Mouse (Mus musculus): ENCODE data around the gene Ptgr1.

Ptgr1 gene

GRCm38 (mm10) chr4:58990609-58991434 is 3.9 kb upstream of the Ptgr1 start:
- DNase-seq: no peak

GRCm38 (mm10) chr4:58989303-58989898 is 2.5 kb upstream of the Ptgr1 start:
- no peak for DNase-seq

DNA sequence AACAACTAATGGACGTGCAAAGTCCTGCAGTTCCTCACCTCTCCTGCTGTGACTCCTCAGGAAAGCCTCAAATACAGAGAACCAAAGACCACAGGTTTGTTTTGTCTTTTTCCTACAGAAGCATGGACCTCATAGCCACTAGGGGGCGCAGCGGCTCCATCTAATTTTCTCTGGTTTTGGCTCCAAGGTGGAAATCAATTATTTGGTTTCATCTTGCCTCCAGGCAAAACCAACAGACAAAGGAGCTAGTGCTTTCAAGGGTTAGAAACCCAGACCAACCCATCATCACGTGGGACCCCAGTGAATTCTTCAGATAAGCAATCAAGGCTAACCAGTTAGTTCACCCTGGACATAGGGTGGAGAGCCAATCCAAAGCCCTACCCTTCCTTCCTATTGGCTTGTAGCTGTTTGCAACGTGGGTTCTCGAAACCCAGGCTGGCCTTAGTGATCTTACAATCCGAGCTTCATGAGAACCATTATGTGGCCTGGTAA is 1.7 kb downstream of the Ptgr1 start:
- DNase-seq: peak; percentile 69

GRCm38 (mm10) chr4:58982806-58983205 is 4.1 kb downstream of the Ptgr1 start:
- no peak for DNase-seq

DNA sequence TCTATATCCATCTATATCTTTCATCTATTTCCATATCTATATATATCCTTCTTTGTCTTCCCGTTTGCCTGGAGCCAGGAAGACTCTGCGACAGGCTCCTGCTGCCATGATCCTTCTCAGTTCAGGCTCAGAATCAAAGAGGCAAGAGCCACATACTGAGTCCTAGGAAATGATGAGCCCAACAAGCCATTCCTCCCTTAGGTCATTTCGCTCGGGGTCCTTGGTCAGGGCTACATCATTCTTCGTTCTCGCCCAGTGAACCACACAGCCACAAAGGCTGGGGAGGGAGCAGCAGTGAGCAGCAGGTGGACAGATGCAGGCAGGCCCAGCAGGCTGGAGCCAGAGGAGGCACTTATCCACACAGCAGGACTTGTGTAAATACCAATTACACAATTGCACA is 5.5 kb downstream of the Ptgr1 start:
- DNase-seq: no peak

DNA sequence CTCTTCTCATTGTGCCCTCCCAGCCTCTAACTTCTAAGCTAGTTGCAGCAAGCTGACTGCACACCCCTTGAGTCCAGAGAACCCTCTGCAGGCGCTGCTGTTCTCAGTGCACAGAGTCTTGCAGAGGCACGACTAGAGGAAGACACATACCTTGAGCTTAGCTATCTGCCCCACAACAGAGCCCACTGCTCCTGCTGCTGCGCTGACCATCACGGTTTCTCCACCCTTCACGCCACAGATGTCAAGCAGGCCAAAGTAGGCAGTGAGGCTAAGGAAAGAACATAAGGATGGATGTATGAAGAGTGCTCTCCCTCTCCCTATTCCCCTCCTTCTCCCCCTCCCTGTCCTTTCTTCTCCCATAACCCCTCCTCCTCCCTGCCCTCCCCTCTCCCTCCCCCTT is 11.2 kb downstream of the Ptgr1 start:
- no peak for DNase-seq

DNA sequence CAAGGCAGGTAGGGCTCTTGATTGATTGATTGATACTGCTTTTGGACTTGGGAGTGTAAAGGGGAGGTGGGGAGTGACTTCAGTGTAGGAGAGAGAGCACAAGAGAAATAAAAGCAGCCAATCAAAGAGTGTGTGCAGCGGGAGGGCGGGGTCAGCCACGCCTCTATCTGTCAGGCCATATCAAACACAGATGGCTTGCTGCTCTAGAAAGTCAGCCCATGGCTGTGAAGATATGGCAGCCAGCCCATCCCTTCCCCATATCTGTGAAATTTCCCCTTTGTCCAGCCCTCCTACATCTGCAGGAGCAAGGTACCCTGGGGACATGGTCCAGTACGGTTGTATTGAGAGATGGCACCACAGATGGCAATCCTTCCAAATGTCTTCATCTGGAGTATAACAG is 16.2 kb downstream of the Ptgr1 start:
- DNase-seq: no peak

DNA sequence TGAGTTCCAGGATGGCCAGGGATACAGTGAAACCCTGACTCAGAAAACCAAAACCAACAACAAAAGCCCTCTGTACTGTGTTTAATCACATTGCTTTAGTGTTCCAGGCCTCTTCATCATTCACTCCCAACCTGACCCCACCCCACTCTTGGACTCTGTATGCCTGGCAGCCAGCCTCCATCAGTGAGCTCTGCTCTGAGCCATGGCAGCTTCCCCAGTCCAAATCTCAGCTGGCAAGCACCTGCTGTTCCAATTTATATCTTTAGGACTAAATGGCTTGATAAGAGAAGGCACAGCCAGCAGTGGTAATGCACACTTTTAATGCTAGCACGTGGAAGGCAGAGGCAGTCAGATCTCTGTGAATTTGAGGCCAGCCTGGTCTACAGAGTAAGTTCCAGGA is 21.8 kb downstream of the Ptgr1 start:
- DNase-seq: no peak

GRCm38 (mm10) chr4:58963271-58963670 is 23.6 kb downstream of the Ptgr1 start:
- DNase-seq: no peak

DNA sequence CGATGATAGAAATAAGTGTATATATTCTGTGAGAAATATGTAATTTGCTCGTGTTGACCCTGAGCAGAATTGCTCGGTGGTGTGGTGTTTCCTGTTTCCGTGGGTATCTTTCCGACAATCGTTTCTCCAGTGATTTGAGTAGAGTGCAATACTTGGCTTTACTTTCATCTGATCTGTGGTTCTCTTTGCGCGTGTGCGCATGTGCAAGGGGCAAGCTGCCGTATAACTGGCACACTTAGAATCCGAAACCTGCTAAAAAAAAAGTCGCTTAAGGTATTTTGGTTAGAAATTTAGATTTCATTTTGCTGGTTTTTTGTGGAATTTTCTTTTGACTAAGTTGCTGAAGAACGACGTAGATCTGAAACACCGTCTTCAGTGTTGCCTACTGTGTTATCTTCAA is 25.2 kb downstream of the Ptgr1 start:
- DNase-seq: no peak

- no peak for DNase-seq
These were observed 34.3 kb downstream of the Ptgr1 start for GRCm38 (mm10) chr4:58952630-58953029.

GRCm38 (mm10) chr4:58948391-58948790 is 38.5 kb downstream of the Ptgr1 start:
- no peak for DNase-seq

- DNase-seq: peak; percentile 67
These were observed 42.2 kb downstream of the Ptgr1 start for GRCm38 (mm10) chr4:58944695-58945094.

DNA sequence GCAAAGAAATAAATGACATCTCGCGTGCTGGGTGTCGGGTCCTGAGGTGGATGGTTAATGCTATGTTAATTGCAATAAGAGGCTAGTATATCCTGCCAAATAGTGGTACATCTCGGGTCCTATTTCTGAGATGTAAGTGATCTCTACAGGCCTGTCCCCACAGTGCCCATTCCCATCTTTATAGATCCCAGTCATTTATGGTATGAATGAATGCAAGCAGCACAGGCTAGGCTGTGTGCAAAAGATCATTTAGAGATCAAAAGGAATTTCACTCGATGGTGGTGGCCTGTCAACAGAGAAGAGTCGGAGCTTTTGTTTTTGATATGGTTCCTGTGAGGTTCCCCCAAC is 42.7 kb downstream of the Ptgr1 start:
- DNase-seq: no peak

GRCm38 (mm10) chr4:58943420-58944205 is 43.3 kb downstream of the Ptgr1 start, which contains the start of gene Zkscan16:
Zkscan16 (plus strand) TSS chr4:58943628.
- peak; percentile 93 for DNase-seq

- no peak for DNase-seq
These were observed 44.0 kb downstream of the Ptgr1 start for GRCm38 (mm10) chr4:58942942-58943341.

DNA sequence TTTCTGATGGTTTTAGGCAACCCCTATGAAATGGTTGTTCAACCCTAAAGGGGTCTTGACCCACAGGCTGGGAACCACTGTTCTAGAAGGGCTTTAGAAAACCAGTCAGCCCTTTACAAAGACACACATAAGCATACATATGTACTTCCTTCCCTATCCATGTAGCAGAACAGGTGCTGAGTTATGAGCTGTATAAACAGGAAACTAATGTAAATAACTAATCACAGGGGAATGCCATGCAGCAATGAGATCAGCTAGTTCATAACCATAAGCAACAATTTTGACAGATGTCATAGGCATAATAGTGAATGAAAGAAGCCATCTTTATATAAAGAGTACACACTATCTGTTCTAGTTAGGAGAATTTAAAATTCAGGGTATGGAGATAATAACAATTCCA is 45.3 kb downstream of the Ptgr1 start:
- DNase-seq: no peak

- DNase-seq: no peak
These were observed 51.1 kb downstream of the Ptgr1 start for GRCm38 (mm10) chr4:58935846-58936245.

DNA sequence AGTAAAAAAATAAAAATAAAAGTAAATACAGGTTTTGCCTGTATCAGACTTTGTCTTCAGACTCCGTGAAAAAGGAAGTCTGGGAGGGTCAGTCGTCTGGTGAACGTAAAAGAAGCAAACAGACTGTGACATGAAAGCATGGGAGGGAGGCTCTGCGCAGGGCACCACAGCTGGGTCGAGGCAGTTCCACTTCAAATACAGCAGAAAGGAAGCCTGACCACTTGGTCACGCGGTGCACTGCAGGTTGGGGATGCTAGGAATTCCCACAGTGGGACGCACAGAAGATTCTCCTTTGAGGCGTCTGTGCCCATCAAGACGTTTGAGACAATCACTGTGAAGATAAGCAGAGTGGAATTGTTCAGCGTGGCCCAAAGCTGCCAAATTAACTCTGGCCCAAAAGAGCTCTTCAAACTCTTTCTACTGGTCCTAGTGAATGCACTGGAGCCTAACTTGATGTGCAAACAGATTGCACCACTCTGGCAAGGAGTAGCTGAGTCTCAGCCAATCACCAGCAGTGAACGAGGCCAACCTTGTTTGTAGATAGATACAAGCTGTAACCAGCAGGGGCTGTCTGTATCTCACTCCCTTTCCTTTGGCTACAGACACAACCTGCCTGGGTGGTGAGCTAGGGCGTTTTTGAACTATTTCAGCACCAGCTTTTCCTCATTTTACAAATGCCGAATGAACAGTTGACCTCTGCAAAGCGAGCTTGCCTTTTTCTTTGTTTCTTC is 52.0 kb downstream of the Ptgr1 start:
- no peak for DNase-seq

- DNase-seq: no peak
These were observed 52.6 kb downstream of the Ptgr1 start for GRCm38 (mm10) chr4:58934308-58934707.

DNA sequence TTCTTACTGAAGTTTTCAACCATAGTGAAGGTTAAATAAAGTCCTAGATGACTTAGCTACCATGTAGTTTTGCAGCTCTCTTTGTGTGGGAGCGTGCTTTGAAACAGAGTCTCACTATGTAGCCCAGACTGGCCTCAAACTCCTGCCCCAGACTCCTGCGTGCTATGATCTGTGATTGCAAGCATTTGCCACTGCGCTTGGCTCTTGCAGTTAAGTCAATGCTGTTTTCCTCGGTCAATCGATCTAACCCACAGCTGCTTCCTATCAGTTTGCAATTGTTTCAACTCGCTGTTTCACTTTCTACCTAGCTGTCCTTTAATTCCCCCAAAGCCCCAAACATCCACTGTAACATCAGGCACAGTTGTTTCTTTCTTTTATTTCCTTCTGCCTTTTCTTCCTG is 54.4 kb downstream of the Ptgr1 start:
- no peak for DNase-seq

DNA sequence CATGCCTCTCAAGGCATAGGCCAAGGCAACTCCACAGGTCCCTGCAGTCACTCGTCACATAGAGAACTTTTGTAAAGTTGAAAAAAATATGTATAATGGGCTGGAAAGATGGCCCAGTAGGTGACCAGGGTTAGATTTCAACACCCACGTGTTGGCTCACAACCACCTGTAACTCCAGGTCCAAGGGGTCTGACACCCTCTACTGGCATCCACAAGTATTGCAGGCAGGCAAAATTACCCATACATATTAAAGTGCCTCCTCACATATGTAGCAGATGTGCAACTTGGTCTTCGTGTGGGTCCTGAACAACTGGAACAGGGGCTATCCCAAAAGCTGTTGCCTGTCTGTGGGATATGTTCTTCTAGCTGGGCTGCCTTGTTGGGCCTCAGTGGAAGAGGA is 59.3 kb downstream of the Ptgr1 start:
- DNase-seq: no peak

GRCm38 (mm10) chr4:58926120-58926519 is 60.8 kb downstream of the Ptgr1 start:
- DNase-seq: no peak

All from right cerebral cortex, adult 18-20 months (tissue).